Mouse (Mus musculus): ENCODE measurements around the gene Luzp1.

The Luzp1 gene

GRCm38 (mm10) chr4:136469371-136469903, at the start of gene Luzp1:
TSS of gene Luzp1 (plus strand) at chr4:136469761.
- DNase-seq (ENCODE audit: low read depth, low spot score), result peak; percentile 85

GRCm38 (mm10) chr4:136423224-136423623, 46.3 kb upstream of the Luzp1 start, which contains the start of gene Htr1d:
TSS of gene Htr1d (plus strand) at chr4:136423524.
- no peak for DNase-seq (ENCODE audit: low read depth, low spot score)

- DNase-seq (ENCODE audit: low read depth, low spot score), result no peak
Observed at GRCm38 (mm10) chr4:136424120-136424999, 45.2 kb upstream of the Luzp1 start.

GRCm38 (mm10) chr4:136425000-136425288, 44.6 kb upstream of the Luzp1 start:
- no peak for DNase-seq (ENCODE audit: low read depth, low spot score)

GRCm38 (mm10) chr4:136430609-136431375, 38.8 kb upstream of the Luzp1 start:
- DNase-seq (ENCODE audit: low read depth, low spot score), result no peak

GRCm38 (mm10) chr4:136431376-136431693, 38.2 kb upstream of the Luzp1 start:
- peak; percentile 89 for DNase-seq (ENCODE audit: low read depth, low spot score)

- peak; percentile 86 for DNase-seq (ENCODE audit: low read depth, low spot score)
Observed at GRCm38 (mm10) chr4:136434029-136434428, 35.5 kb upstream of the Luzp1 start.

- peak; percentile 42 for DNase-seq (ENCODE audit: low read depth, low spot score)
Observed at GRCm38 (mm10) chr4:136439106-136439505, 30.5 kb upstream of the Luzp1 start.

GRCm38 (mm10) chr4:136441354-136442043, 28.1 kb upstream of the Luzp1 start:
- DNase-seq (ENCODE audit: low read depth, low spot score), result peak; percentile 91

- no peak for DNase-seq (ENCODE audit: low read depth, low spot score)
Observed at GRCm38 (mm10) chr4:136444561-136444960, 25.0 kb upstream of the Luzp1 start.

- no peak for DNase-seq (ENCODE audit: low read depth, low spot score)
Observed at GRCm38 (mm10) chr4:136449795-136450194, 19.8 kb upstream of the Luzp1 start.

- DNase-seq (ENCODE audit: low read depth, low spot score), result peak; percentile 65
Observed at GRCm38 (mm10) chr4:136450271-136450670, 19.3 kb upstream of the Luzp1 start.

- peak; percentile 60 for DNase-seq (ENCODE audit: low read depth, low spot score)
Observed at GRCm38 (mm10) chr4:136451564-136451963, 18.0 kb upstream of the Luzp1 start.

- DNase-seq (ENCODE audit: low read depth, low spot score), result no peak
Observed at GRCm38 (mm10) chr4:136452286-136452685, 17.3 kb upstream of the Luzp1 start.

GRCm38 (mm10) chr4:136452792-136453191, 16.8 kb upstream of the Luzp1 start:
- DNase-seq (ENCODE audit: low read depth, low spot score), result no peak

- DNase-seq (ENCODE audit: low read depth, low spot score), result peak; percentile 90
Observed at GRCm38 (mm10) chr4:136454850-136455260, 14.7 kb upstream of the Luzp1 start.

GRCm38 (mm10) chr4:136456516-136457218, 12.9 kb upstream of the Luzp1 start:
- DNase-seq (ENCODE audit: low read depth, low spot score), result no peak

- DNase-seq (ENCODE audit: low read depth, low spot score), result no peak
Observed at GRCm38 (mm10) chr4:136458276-136458675, 11.3 kb upstream of the Luzp1 start.

GRCm38 (mm10) chr4:136459210-136459609, 10.4 kb upstream of the Luzp1 start:
- DNase-seq (ENCODE audit: low read depth, low spot score), result no peak

GRCm38 (mm10) chr4:136461206-136461605, 8.4 kb upstream of the Luzp1 start:
- no peak for DNase-seq (ENCODE audit: low read depth, low spot score)

- no peak for DNase-seq (ENCODE audit: low read depth, low spot score)
Observed at GRCm38 (mm10) chr4:136461761-136462085, 7.8 kb upstream of the Luzp1 start.
